Mouse (Mus musculus) testis, adult 2 months (tissue): ENCODE data around the gene Defb42.

Experiments
- CTCF ChIP-seq: fragments of 200-500 bp; IDR thresholded peaks from 2 replicates; pipeline ENCODE4 v1.5.1; 2012; ENCODE audit warnings: low read depth, mild to moderate bottlenecking, inconsistent platforms, low read length, moderate library complexity; ENCODE audit not compliant: control insufficient read depth, insufficient read depth, insufficient replicate concordance
- POLR2A ChIP-seq: fragments of 200-500 bp; IDR thresholded peaks from 2 replicates; pipeline ENCODE4 v1.6.1; 2012; ENCODE audit warnings: low read depth, mild to moderate bottlenecking, inconsistent platforms, low read length, moderate library complexity; ENCODE audit not compliant: control insufficient read depth

DNA sequence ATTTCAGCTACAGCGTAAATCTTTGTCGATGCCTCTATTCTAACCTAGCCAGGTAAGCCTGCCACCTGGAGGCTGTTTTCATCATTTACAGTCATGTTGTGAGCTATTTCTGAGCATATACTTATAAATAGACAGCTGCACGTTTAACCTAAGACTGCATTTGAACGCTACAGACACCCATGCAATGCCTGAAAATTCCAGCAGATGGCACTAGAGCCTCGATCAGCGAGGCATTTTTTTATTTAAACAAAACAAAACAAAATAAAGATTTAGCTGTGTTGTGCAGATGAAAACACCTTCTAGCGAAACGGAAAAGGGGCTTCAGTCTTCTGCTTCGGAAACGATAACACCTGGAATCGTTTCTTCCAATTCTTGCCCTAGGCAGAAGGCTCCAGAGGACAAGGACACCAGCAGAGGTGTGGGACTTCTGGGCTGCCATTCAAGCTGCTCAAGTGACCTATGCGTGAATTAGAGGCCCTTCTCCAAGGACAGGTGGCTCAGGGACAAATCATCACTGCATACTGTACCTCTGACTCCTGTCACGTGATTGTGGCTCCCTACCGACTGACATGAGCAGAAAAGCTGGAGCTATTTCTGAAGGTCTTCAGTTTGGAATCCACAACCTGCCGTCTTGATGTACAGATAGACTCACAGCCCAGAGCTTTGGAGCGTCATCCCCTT, 20.0 kb downstream of the Defb42 start:
- TF ChIP-seq CTCF (peak; percentile 18; the same call in 1 of the 2 replicates), POLR2A (no peak)
